Mouse (Mus musculus) Patski (cell line): ENCODE data around the gene Lpcat3. TPM values are rescaled to one million over a fixed set of nuclear protein-coding genes. Genes with fewer than 3 reads are reported as not detected.

Source experiments
- ATAC-seq: fragments of 100-300 bp; one replicate; pipeline ENCODE4 v1.8.0; 2021
- CTCF ChIA-PET: fragments of 350-600 bp; sonication (Branson Sonifier 250); formaldehyde crosslinking; loops from one replicate; lab custom pipeline; 2022; ENCODE audit warnings: inconsistent platforms; lab: Charles Lee
- POLR2A ChIA-PET: fragments of 350-600 bp; sonication (Branson Sonifier 250); formaldehyde crosslinking; loops from one replicate; lab custom pipeline; 2022; ENCODE audit warnings: antibody characterized with exemption, inconsistent platforms; lab: Charles Lee
- DNase-seq: peaks from one replicate; pipeline ENCODE4 v3.0.0-alpha.2; 2011; ENCODE audit warnings: low read depth, low spot score
- H3K27me3 ChIP-seq: fragments of 371-371 bp; one replicate; pipeline ENCODE4 v1.5.1; 2021
- CTCF ChIP-seq: fragments of 100-300 bp; IDR thresholded peaks from one replicate; pipeline ENCODE4 v1.5.1; 2021
- in situ Hi-C: fragments of 300-500 bp; cut with MboI; formaldehyde crosslinking; loops from 3 replicates; pipeline ENCODE4 v1.11.1; 2018; ENCODE audit warnings: low pct_unique_long_range_greater_than_20kb, mixed read lengths
- polyA plus RNA-seq: library from polyadenylated mRNA; unstranded; gene quantifications from one replicate; pipeline ENCODE4 v1.2.3, GENCODE M21; 2021

Gene Lpcat3
- polyA plus RNA-seq, 1 experiment from 2014 or later: 107 TPM

DNA sequence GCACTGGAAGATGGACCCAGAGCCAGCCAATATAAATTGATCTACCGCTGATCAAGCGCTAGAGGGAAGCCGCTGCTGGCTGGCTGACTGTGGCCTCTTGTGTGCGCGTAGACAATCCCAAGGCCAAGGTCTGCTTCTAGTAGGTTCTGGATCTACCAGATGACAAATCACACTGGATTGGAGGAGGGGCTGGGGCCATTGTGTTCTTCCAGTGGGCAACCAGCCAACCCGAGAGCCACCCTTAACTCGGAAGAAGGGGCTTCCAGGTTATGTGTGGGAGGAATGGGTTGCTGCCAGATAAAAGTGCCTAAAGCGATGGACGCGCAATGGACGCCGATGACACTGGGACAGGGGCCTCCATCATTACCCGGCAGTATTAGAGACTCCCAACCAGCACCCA, 55.1 kb downstream of the Lpcat3 start:
- no peak for DNase-seq
- ChIA-PET POLR2A (no interaction called here), CTCF (interaction anchor here (1.3 kb wide), 1 partner anchor 41 kb away, joined by 4 read pairs; no protein-coding TSS in a partner anchor)
- H3K27me3 ChIP-seq: no peaks in the 10 kb centered on the region
- TF ChIP-seq CTCF: no peak
- no peak for ATAC-seq
- in situ Hi-C loops: no loop called here

DNA sequence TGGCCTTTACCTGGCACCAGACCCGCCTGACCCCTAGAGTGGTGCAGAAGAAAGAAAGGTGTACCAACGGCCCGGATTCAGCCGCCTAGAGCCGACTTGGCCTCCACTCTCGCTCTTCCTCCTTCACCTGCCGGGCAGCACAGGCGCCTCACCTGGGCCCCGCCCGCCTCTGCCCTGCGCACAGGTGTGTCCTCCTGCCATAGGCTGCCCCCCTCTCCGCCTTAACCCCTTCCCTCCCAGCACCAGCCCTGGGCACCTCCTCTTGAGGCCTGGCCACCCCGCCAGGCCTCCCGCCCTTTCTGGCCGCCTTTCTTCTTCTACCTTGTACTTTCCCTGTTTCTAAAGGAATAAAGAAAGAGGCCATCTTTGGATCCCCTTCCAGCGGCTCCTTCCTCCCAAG, 55.9 kb downstream of the Lpcat3 start:
- no peak for DNase-seq
- ChIA-PET CTCF (interaction anchor here (1.0 to 1.6 kb wide), 2 partner anchors 21 to 22 kb away, joined by 3 to 4 read pairs; partner anchors contain the start of gene Grcc10), POLR2A (no interaction called here)
- no peak for ATAC-seq
- in situ Hi-C loops: no loop called here
- no peak for TF ChIP-seq CTCF
- no peaks in the 10 kb centered on the region for H3K27me3 ChIP-seq

DNA sequence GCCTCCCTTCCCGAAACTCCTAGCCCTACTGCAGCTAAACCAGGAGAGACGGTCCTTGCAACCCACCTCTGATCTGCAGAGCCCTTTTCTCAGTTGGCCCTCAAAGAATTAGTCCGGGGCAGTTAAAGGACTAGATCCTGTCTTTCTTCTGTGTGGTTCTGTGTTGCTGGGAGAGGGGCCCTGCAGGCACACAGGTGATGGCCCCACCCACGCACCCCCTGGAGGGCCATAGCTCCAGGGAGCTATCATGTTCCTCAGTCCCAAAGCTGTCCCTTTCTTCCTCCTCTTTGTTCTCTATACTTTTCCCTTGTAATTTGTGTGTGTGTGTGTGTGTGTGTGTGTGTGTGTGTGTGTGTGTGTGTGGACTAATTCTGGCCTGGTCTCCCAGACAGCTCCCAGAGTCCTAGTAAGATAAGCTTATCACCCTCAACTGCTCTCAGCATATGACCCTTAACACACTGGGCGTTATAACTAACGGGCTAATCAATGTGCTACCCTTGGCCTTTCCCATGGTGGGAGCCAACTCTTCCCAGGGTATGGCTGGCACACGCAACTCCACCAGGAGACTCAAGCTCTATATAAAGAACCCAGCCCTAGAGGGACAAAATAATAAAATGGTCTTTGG, 56.6 kb downstream of the Lpcat3 start:
- ChIA-PET CTCF (interaction anchor here (1.0 to 1.6 kb wide), 3 partner anchors 20 to 79 kb away, joined by 3 to 4 read pairs (median 3); partner anchors contain the start of gene Grcc10), POLR2A (no interaction called here)
- in situ Hi-C loops: no loop called here
- DNase-seq: no peak
- ATAC-seq: no peak
- no peak for TF ChIP-seq CTCF
- no peaks in the 10 kb centered on the region for H3K27me3 ChIP-seq

DNA sequence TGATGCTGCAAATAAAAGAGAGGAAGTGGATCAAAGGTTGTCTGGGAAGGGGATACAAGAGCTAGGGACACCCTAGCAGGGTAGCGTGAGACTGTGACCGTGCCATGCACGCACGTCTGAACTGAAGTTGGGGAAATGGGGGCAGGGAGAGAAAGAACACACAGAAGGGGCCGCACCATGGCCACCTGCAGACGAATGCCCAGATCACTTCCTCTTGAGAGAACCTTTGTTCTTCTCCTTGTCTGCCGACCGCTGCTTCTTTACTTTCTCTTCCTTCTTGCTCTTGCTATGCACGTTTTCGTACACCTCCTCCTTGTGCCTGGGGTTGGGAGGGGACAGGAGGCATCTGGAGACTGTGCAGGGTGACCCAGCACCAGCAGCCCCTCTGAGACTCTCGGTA, 58.1 kb downstream of the Lpcat3 start:
- TF ChIP-seq CTCF: no peak
- no peak for ATAC-seq
- H3K27me3 ChIP-seq: no peaks in the 10 kb centered on the region
- POLR2A ChIA-PET: no interaction called here
- in situ Hi-C loops: no loop called here
- CTCF ChIA-PET: no interaction called here
- no peak for DNase-seq

DNA sequence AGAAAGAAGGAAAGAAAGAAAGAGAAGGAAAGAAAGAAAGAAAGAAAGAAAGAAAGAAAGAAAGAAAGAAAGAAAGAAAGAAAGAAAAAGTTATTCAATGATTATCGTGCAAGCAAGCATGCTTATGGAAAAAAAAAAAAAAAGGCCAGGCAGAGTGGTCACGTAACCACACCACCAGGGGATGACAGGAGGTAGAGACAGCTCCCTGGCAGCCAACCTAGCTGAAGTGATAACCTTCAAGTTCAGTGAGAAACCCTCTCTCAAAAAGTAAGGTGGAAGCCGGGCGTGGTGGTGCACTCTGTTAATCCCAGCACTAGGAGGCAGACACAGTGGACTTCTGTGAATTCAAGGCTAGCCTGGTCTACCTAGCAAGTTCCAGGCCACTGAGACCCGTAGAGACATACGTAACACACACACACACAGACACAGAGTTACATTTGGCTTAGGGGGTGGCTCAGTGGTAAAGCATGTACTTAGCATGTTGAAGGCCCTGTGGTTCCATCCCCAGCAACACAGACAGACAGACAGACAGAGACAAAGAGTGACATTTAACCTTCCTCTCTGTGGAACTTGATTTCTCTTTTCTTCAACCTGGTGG, 60.1 kb downstream of the Lpcat3 start:
- ChIA-PET CTCF (no interaction called here), POLR2A (no interaction called here)
- DNase-seq (no peak), ATAC-seq (no peak)
- in situ Hi-C loops: no loop called here
- H3K27me3 ChIP-seq: no peaks in the 10 kb centered on the region
- no peak for TF ChIP-seq CTCF

DNA sequence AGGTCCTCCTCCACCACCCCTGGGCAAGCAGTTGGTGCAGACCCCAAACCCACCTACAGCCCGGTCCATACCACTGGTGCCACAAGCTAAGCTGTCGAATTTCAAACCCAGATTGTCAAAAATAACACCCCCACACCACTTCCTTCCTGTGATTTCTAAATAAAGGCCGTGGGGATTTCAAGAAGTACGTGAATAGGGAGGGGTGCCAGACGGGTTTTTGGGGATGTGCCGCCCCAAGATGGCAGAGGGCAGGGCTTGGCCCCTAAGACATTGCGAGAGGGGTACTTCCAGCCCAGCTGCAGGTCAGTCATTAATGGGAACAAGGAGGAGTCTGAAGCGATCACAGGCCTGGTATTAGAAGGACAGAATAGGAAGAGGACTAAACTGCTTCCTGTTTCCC, 60.7 kb downstream of the Lpcat3 start:
- H3K27me3 ChIP-seq: no peaks in the 10 kb centered on the region
- no peak for DNase-seq
- ChIA-PET POLR2A (no interaction called here), CTCF (no interaction called here)
- in situ Hi-C loops: no loop called here
- no peak for ATAC-seq
- TF ChIP-seq CTCF: no peak

DNA sequence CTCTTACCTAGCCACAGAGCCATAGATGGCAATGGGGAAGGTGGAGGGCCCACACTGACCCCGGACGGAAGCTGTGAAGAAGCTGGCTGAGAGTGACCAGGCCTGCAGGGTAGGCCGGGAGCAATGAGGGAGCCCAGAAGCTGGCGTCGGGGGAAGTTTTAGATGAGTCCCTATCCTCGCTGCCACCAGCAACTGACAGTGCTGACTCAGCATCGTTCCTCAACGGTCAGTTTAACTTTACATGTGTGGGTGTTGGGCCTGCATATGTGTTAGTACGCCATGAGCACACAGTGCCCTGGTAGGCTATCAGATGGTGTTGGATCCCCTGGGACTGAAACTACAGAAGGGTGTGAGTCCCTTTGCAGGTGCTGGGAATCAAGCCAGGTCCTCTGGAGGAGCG, 61.6 kb downstream of the Lpcat3 start:
- in situ Hi-C loops: no loop called here
- ATAC-seq: no peak
- POLR2A ChIA-PET: no interaction called here

GRCm38 (mm10) chr6:124728621-124729020, 65.8 kb downstream of the Lpcat3 start:
- H3K27me3 ChIP-seq: no peaks in the 10 kb centered on the region

More for the DNA sequence above, 61.6 kb downstream of the Lpcat3 start:
- no peaks in the 10 kb centered on the region for H3K27me3 ChIP-seq
- DNase-seq: no peak
- CTCF ChIA-PET: no interaction called here
- no peak for TF ChIP-seq CTCF

DNA sequence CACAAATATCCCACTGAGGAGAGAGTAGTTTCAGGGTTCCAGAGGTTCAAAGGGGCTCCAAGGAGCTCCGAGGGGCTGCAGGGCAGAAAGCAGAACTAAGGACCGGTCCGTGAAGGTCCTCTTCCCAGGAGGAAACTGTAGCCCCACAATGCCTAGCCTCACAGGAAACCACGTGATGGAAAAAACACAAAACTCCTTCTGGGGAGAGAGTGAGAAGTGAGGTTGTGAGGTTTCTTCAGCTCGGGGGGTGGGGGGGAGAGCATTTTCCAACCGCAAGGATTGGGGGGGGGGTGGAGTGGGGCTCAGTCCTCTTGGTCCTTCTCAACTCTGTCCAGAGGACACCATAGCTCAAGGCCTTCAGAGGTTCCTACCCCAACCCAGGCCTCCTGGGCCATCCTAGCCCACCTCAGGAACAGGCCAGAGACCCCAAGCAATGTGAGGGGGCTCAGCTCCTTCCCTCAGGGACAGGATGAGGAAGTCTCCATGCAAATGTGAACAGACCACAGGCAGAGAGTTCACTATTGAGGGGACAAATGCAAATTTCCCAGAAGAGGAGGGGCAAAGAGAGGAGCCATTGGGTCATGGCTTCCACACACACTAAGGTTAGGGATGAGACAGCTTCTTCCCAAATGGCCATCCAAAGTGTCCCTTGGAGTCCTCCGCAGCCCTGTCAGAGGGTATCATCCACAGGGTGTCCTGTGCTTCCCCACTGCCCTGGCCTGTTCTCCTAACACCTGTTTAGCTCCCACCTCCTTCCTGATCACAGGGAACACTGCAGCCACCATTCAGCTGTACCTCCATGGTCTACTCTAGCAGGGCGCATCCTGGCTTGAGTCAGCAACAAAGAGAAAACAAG, 67.3 kb downstream of the Lpcat3 start:
- no peak for DNase-seq
- TF ChIP-seq CTCF: no peak
- in situ Hi-C loops: no loop called here
- POLR2A ChIA-PET: interaction anchor here (0.6 kb wide), 1 partner anchor 581 kb away, joined by 3 read pairs; no protein-coding TSS in a partner anchor
- H3K27me3 ChIP-seq: no peaks in the 10 kb centered on the region
- CTCF ChIA-PET: interaction anchor here (1.0 kb wide), 1 partner anchor 27 kb away, joined by 3 read pairs; no protein-coding TSS in a partner anchor
- ATAC-seq: no peak

More at GRCm38 (mm10) chr6:124728621-124729020, 65.8 kb downstream of the Lpcat3 start:
- ChIA-PET POLR2A (no interaction called here), CTCF (no interaction called here)
- in situ Hi-C loops: no loop called here
- ATAC-seq (no peak), DNase-seq (no peak)
- TF ChIP-seq CTCF: no peak

- no peak for ATAC-seq
- in situ Hi-C loops: no loop called here
- CTCF ChIA-PET: no interaction called here
Measured at GRCm38 (mm10) chr6:124731038-124731437, 68.2 kb downstream of the Lpcat3 start.

More at GRCm38 (mm10) chr6:124731038-124731437, 68.2 kb downstream of the Lpcat3 start:
- no peak for TF ChIP-seq CTCF
- POLR2A ChIA-PET: interaction anchor here (1.0 kb wide), 1 partner anchor 10 kb away, joined by 4 read pairs; the partner anchor contains the start of gene Grcc10
- H3K27me3 ChIP-seq: no peaks in the 10 kb centered on the region
- no peak for DNase-seq
